Mouse (Mus musculus) layer of hippocampus, postnatal 14 days (tissue): ENCODE data around the gene Guca2b. TPM values are rescaled to one million over a fixed set of nuclear protein-coding genes. Genes with fewer than 3 reads are reported as not detected.
A peak's percentile ranks its signal among the peaks of the same experiment; 100 is the strongest.

Experiments used
- DNase-seq, 2 experiments: peaks; one replicate each; pipeline ENCODE4 v3.0.0; 2021 to 2022; ENCODE audit warnings: low spot score in 2 of 2, mixed read lengths in 1 of 2
- long read RNA-seq, 2 experiments: library from polyadenylated mRNA; stranded (forward); transcript quantifications; one replicate each; pipeline ENCODE4 v2.0.0; 2021
- total RNA-seq, 2 experiments: library from RNA; stranded (reverse); gene quantifications; 2 replicates each; pipeline ENCODE4 v1.2.3; 2021

Guca2b gene
- total RNA-seq: not detected
- long read RNA-seq, experiment 1: 0 reads
- long read RNA-seq, experiment 2: 0 reads

DNA sequence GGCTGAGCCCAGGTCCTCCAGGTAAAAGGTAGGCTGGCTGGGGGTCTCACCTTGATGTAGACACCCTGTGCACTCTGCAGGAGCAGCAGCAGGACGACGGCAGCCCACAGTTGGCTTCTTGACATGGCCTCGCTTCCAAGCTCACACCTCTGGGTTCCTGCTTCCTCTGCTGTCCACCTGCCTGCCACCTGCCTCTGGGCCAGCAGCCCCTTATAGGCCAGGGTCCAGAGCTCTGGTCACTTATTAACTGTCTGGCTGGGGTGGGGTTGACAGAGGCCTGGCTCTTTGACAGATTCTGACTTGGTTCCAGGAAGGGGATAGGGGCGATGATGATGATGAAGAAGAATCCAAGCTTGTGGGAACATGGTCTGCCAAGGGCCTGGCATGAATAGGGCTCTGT, at the start of gene Guca2b:
Guca2b (minus strand) TSS at position 224 of the 400 bp plus-strand sequence.
- DNase-seq: no peak

DNA sequence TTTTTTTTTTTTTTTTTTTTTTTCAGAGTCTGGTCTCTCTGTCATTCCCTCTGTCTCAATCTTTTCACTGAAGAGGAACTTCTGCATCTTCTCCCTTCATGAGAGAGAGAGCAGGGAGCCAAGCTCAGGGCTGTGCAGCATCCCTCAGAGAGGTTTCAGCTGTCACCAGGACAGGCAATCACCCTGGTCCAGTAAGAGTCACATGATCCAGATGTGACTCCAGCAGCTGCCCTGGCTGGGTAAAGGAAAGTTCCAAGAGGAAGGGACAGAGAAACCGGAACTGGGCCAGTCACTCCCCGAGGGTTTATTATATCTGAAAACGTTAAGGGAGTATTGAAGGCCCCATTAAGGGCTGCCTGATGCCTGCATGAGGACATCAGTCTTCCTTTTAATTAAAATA, 49.0 kb upstream of the Guca2b start:
- DNase-seq: no peak

DNA sequence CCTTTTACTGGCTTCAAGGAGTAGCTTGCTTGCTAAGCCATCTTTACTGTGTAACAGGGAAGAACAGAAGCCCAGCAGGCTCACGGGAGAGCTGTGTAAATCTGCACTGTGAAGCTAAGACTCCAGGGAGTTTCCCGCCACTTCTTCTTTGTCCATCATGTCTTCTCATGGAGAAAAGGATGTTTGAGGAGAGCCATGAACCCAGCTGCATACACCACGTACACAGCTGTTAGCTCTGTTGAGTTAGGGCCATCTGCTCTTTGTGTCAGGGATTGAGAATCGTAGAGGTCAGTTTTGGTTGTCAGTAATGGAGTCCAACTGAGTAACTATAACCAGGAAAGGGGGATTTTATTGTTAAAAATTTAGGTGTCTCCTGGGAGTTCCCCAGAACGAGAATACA, 48.6 kb upstream of the Guca2b start:
- no peak for DNase-seq

DNA sequence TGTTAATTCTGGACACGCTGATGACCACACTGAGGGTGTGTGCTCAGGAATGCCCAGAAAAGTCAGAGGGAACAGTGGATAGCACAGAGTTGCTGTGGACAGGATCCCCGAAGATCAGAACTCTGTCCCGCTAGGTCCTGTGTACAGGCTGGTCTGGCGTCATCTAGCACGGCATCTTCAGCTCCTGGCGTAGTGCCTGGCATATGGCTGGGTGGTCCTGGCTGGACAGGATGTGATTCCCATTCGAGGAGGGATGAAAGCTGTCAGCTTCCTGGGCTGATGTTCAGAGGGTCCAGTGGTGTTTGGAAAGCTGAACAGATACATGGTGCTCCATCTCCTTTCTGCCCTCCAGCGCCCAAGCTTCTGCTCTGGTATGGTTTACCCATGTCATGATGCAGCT, 45.2 kb upstream of the Guca2b start:
- no peak for DNase-seq

DNA sequence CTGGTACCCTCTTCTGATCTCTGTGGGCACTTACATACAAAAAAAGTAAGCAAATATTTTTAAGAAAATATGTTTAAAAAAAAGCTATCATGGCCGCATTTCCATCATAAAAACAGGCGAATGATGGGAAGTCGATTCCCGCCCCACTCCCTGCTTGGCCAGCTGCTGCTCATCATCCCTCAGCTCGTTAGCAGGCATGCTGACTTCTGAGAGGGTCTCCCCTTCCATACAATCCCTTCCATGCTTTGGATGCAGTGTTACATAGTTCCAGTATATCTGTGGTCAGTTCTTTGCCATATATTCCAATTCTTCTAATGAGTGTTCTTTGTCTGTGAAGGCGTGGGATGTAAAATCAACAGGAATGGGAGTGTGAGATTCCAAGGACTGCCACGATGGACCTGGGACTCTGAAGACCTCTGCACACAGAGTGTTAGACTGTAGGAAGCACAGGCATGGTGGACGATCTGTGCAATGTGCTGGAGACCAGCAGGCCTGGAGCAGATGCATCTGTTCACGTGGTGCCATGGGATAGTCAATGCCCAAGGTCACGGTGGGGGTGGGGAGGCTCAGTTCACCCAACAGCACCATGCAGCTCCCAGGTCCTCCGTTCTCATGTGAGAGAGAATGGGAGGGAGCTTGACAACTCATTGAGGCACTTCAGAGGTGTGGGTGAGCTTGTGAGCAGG, 42.7 kb upstream of the Guca2b start:
- no peak for DNase-seq

DNA sequence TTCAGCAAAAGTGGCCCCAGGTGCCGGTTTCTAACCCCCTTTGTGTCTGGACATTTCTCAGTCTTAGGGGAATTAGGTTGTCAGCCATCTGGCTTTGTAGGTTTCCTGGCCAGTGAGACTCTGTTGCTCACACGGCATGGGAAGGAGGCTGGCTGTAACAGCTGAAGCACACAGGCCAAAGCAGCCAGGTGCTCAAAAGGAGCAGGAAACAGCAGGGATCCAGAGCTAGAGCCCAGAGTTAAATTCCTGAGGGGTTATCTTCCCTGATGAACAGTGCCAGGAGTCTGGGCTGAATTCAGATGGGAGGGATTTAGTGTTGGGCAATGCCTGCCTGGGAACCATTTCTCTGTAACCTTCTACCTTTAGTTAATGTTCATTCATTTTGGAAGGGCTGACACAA, 39.6 kb upstream of the Guca2b start:
- no peak for DNase-seq

DNA sequence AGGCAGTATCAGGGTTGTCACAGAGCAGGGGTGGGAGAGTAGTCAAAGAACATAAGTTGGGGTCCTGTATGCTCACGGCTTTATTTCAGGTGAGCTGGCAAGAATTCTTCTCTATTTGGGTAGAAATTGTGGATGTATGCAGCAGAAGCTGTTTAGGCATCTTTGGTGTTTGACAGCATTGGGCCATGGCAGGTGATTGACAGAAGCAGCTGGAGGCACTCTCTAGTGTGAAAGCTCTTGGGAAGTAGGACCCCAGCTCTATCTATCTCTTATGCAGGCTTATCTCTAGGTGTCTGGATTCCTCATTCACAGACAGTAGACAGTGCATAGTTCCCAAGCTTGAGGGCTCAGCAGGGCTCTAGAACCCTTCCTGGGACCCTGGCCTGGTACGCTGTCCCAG, 27.0 kb upstream of the Guca2b start:
- DNase-seq: no peak

DNA sequence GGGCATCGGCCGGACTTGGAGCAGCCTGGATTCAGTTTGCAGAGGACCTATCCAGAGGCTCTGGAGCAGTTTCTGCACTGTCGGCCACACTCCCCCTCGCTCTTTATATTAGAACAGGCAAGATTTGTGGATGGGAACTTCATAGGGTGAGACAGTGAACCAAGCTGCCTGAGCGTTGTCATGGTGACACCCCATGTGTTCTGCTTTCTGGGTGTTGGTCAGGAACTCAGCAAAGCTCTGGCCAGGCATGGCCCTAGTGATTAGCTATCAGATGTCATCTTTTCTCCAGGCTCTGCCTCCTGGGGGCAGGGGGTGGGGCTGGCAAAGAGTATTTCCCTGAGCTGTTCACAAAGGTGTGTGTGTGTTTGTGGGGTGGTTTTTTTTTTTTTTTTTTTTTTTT, 23.8 kb upstream of the Guca2b start:
- no peak for DNase-seq

DNA sequence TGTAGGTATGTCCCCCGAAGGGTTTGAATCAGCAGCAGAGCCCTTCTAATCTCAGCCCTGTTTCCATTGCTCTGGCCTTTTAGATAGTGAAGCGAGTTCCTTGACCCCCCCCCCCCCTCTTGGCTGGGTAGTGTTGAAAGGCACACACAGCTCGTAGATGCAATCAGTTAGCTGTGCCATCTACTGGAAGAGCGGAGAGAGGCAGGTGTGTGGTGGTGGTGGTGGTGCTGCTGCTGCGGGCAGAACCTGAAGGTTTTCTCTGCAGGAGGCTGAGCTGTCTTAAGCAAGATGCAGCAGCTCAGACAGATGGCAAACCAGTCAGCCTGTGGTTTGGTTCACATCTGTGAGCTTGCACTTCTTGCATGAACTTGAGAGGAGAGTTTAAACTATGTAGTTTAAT, 13.9 kb upstream of the Guca2b start:
- DNase-seq: no peak

DNA sequence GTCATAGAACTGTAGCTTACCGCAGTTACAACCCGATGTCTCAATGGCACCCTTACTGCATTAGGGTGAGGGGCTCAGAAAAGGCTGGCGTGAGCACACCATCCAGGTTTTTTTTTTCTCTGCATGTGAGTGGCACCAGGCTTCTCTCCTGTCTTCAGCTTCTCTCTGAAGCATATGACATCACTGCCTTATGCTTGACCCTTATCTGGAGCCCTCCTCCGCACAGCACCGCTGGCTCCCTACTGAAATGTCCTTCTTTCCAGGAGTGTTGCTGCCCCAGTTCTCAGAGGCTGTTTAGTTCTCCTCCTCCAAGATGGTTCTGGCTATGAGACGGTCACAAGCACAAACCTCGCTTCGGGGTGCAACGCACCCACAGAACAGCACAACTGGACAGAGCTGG, 12.4 kb upstream of the Guca2b start:
- no peak for DNase-seq

DNA sequence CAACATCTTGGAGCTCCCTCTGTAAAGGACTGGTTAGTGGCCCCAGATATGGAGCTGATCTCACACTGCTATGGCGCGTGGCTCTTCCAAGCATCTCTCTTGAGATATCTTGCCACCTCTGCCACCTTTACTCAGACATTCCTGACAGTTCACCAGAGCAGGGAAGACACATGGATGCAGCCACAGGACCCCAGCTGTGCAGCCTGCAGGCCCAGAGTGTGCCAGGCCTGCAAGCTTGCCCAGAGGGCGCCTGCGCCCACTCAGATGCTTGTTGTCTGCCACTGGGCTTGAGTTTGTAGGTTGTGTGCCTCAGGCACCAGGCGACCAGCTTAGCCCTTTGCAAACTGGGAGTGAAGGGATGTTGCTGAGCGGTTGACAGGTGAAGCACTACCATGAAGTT, 12.0 kb upstream of the Guca2b start:
- DNase-seq: no peak

DNA sequence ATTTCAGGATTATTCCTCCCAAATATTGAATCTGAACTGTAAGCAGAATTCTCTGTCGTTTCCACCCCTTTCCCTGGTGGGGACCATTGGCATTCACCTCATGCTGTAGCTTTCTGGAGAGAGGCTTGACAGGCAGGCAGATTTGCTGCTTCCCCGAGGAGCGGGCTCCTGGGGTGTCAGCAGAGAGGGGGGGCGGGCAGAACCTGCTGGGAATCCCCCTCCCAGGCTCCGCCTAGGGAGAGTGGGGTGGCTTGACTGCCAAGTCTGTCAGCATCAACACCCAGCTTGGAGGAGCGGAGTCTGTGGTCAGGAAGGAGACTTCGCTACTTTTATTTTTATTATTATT, 11.4 kb upstream of the Guca2b start:
- peak in 1 of 2 experiments; percentile 21 for DNase-seq

DNA sequence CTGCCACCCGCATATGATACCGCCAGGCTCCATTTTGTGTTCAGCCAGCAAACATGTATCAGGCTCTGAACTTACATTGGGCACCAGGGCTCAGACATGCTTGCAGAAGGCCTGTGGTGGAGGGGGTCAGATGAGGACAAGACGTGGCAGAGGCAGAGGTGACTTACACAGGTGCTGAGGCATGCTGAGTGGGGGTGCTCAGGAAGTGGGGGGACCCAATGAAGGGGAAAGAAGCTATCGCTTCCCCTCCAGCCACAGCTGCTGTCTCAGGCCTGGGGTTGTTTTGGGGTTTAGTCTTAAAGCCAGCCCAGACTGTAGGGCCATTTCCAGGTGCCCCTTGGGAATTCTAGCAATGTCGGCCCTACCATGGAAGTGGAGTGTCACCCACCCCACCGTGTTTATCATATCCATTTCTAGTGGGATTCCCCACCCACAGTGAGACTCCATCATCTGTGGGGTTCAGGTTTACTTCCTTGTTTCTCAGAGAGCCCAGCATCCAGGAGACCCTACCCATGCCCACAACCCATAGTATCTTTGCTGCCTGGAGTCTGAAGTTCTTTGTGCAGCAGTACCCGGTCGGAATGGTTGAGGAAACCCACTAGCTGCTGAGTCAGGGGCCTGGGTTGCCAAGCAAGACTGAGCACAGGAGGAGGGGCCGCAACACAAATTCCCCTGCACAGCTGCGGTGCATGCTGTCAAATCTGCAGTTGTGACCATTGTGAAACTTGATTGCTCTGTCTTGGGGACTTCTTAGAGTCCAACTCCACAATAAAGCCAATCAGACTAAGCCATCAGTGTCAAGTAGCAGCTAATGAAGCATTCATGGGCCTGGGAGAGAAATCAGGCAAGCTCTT, 10.8 kb upstream of the Guca2b start:
- peak in 1 of 2 experiments; percentile 17 for DNase-seq

DNA sequence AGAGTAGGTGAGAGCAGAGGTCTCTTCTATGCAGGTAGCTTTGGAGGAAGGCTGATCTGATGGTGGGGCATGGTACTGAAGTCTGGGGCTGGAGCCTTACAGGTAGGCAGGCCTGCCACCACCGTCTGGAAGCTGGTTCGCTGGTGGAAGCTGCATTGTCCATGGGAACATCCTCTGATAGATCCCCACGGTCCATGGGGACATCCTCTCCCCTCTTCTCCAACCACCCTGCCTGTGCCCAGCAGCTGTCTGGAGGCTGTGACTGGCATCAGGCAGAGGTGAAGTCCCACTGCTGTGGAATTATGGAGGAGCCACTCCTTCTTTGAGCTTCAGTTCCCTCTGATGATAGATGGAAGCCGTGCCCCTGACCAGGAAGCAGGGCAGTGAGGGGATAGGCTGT, 9.8 kb upstream of the Guca2b start:
- no peak for DNase-seq

DNA sequence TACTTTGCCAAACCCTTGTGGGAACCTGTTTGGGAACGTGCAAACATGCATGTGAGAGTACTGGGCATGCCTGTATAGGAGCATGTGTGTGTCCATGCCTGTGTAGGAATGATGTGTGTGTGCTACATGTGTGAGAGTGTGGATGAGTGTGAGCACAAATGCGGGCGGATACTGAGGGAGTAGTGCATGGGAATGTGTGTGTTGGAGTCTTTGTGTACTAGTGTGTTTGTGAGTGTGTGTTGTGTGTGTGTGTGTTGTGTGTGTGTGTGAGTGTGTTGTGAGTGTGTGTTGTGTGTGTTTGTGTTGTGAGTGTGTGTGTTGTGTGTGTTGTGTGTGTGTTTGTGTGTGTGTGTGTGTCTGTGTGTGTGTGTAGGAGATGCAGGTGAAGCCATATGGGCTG, 9.4 kb upstream of the Guca2b start:
- DNase-seq: no peak

DNA sequence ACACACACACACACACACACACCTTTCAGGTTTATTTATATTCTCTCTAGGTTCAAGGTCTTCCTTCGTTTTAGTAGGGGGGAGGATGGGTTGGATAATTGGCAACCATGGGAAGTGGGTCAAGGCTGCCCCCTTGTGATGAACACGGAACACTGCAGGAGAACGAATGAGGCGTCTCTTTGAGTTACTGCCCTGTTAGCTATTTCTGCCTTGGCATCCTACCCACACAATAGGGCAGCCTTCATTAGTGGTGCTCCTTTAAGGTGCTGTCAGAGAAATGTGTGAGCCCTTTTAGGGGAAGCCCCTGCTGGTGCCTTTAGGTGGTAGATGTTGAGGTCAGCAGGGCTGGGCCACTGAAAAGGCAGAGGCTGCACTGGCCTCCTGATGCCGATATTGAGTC, 8.7 kb upstream of the Guca2b start:
- DNase-seq: peak; percentile 45 to 61

DNA sequence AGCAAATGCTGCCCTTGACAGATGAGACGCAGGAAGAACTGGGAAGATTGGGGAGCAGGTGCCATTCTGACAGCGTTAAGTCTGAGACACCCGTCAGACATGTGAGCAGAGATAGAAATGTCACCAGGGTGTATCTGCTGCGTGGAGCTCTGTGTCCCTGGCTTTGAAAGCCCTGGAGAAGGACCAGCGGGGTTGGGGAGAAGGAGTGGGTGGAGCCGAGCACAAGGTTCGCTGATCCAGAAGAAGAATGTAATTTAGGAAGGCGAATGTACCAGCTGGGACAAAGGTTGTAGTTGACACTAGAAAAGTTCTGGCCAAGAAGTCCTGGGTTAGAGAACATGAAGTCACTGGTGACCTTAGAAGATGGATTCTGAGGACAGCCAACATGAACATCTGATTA, 7.4 kb upstream of the Guca2b start:
- no peak for DNase-seq

DNA sequence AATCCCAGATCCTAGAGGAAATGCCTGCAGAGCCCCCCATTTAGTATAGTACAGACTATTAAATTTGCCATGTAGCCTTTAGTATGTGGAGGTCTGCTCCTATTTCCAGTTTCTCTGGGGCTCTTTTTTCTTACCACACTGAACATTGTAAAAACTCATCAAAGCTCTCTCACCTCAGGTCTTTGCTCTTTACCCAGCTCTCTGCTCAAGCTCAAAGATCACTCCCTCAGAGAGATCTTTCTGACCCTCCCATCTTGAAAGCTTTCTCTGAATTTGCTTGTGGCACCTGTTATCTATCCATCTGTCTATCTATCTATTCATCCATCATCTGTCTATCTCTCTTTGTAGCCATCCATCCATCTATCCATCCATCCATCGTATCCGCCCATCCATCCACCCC, 6.4 kb upstream of the Guca2b start:
- DNase-seq: no peak

DNA sequence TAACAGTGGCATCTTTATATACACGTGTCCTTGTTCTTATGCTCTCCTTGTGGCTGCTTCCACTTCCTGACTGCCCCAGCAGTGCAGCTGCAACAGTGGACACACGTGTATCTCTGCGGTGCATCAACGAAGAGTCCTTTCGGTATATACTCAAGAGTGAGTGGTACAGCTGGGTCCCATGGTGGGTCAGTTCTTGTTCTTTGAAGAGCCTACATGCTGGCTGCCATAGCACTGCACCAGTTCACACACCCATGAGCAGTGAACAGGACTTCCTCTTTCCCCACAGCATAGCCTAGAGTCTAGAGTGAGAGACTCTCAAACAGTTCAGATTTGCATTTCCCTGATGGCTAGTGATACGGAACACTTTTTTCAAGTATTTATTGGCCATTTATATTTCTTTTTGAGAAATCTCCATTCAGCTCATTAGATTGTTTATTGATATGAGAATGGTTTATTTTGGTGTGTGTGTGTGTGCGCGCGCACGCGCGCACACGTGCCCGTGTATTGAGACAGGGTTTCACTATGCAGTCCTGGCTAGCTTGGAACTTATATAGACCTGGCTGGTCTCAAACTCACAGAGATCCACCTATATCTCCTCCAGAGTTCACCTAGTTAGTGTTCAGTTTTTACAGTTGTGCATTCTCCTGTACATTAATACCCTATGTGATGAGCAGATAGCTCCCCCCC, 4.8 kb upstream of the Guca2b start:
- DNase-seq: no peak

DNA sequence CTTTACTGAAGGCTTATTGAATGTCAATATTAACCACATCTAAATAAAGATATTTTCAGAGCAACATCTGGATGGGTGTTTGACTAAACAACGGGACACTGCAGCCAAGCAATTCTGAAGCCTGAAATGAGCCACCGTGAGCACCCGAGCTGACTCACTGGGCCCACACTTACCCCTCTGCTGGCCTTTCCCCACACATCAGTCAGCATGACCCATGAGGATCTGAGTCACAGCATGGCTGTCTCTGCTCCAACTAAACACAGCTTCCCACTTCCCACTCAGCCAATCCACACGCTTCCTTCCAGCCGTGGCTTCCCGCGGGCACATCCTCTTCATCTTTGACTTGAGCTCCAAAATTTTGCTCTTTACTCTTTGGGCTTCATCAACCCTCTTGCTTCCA, 4.2 kb upstream of the Guca2b start:
- no peak for DNase-seq

DNA sequence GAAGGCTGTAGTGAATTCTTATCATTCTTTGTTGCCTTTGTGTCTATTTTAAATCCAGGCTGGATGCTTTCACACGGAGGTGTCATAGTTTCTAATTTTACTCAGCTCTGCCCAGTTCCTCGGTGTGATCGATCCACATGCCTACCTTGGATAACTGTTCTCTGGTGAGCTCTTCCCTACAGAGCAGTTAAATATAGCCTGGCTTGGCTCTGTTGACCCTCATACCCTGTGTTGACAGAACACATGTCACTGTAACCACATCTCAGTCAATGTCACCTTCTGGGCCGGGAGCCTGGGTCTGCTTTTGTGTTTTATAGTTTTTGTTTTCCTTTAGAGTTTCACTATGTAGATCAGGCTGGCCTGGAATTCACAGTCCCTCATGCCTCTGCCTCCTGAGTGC, 3.4 kb upstream of the Guca2b start:
- DNase-seq: no peak

DNA sequence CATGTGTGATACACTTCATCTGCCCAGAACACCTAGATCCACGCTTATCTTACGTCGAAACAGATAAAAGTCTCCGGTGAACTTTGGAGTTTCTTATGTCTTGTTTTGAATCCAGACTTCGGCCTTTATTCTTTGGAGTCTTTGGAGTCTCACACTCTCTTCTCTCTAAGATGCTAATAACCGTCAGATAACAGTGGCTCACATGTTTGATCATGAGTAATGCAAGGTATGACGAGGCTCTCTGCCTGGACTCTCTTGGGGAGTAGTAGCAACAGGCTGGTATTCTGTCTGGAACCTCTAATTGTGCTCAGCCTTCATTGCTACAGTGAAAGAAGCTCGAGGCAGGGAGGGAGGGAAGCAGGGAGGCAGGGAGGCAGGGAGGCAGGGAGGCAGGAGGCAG, 1.3 kb upstream of the Guca2b start:
- DNase-seq: no peak
